Mouse (Mus musculus) neural tube, embryonic 10.5 days (tissue): ENCODE results near the gene Me3.

ENCODE experiments used
- DNase-seq: peaks from one replicate; pipeline ENCODE4 v3.0.0-alpha.2; 2017; ENCODE audit warnings: low spot score; ENCODE audit errors: extremely low spot score

Gene Me3

GRCm38 (mm10) chr7:89828436-89829065 lies 196.4 kb downstream of the Me3 start:
- DNase-seq: no peak

- no peak for DNase-seq
Measured at GRCm38 (mm10) chr7:89829201-89829600, 197.0 kb downstream of the Me3 start.

GRCm38 (mm10) chr7:89833521-89833920 lies 201.3 kb downstream of the Me3 start:
- peak; percentile 10 for DNase-seq

- peak; percentile 9 for DNase-seq
Measured at GRCm38 (mm10) chr7:89835566-89835965, 203.4 kb downstream of the Me3 start.

- no peak for DNase-seq
Measured at GRCm38 (mm10) chr7:89836676-89837075, 204.5 kb downstream of the Me3 start.

GRCm38 (mm10) chr7:89837841-89838240 lies 205.6 kb downstream of the Me3 start:
- DNase-seq: no peak

GRCm38 (mm10) chr7:89839721-89840120 lies 207.5 kb downstream of the Me3 start:
- no peak for DNase-seq

GRCm38 (mm10) chr7:89841670-89842403 lies 209.6 kb downstream of the Me3 start:
- peak; percentile 78 for DNase-seq

- DNase-seq: no peak
Measured at GRCm38 (mm10) chr7:89842404-89842715, 210.2 kb downstream of the Me3 start.

- DNase-seq: no peak
Measured at GRCm38 (mm10) chr7:89843121-89843520, 210.9 kb downstream of the Me3 start.

GRCm38 (mm10) chr7:89843533-89843932 lies 211.3 kb downstream of the Me3 start:
- DNase-seq: no peak

GRCm38 (mm10) chr7:89845669-89846068 lies 213.5 kb downstream of the Me3 start:
- no peak for DNase-seq

- DNase-seq: no peak
Measured at GRCm38 (mm10) chr7:89850510-89850909, 218.3 kb downstream of the Me3 start.

GRCm38 (mm10) chr7:89852158-89853095 lies 220.2 kb downstream of the Me3 start:
- DNase-seq: no peak

GRCm38 (mm10) chr7:89853131-89853530 lies 220.9 kb downstream of the Me3 start:
- DNase-seq: no peak

- no peak for DNase-seq
Measured at GRCm38 (mm10) chr7:89855196-89855595, 223.0 kb downstream of the Me3 start.

- DNase-seq: peak; percentile 60
Measured at GRCm38 (mm10) chr7:89856440-89857217, 224.4 kb downstream of the Me3 start.

- no peak for DNase-seq
Measured at GRCm38 (mm10) chr7:89864769-89865168, 232.6 kb downstream of the Me3 start.

- DNase-seq: no peak
Measured at GRCm38 (mm10) chr7:89867221-89867620, 235.0 kb downstream of the Me3 start.

- DNase-seq: no peak
Measured at GRCm38 (mm10) chr7:89879686-89880085, 247.5 kb downstream of the Me3 start.

- DNase-seq: no peak
Measured at GRCm38 (mm10) chr7:89884551-89884950, 252.4 kb downstream of the Me3 start.
